Mouse (Mus musculus) bone marrow, adult 2 months (tissue): ENCODE data around the gene Arhgap22.

ENCODE experiments used
- CTCF ChIP-seq: fragments of 200-500 bp; IDR thresholded peaks from 2 replicates; pipeline ENCODE4 v1.5.1; 2011; ENCODE audit warnings: low read length, control low read depth; ENCODE audit not compliant: control insufficient read depth, insufficient read depth
- POLR2A ChIP-seq: fragments of 200-500 bp; IDR thresholded peaks from 2 replicates; pipeline ENCODE4 v1.6.1; 2011; ENCODE audit warnings: low read depth, mild to moderate bottlenecking, control low read depth, low read length, borderline replicate concordance; ENCODE audit not compliant: control insufficient read depth

- TF ChIP-seq CTCF (no peak), POLR2A (no peak)
Measured at GRCm38 (mm10) chr14:33305645-33306281, 91.9 kb downstream of the Arhgap22 start.
